Mouse (Mus musculus): ENCODE data around the gene Ppia.
"Not testable (repeated sequence)": the region's sequence is repeated elsewhere in the genome, so short reads cannot be mapped to it uniquely, and the experiment has no call there.

The Ppia gene

GRCm38 (mm10) chr11:6404699-6405566 lies 10.3 kb upstream of the Ppia start:
- no peak for DNase-seq (ENCODE audit: low read depth, low spot score)

GRCm38 (mm10) chr11:6405591-6406081 lies 9.6 kb upstream of the Ppia start:
- DNase-seq (ENCODE audit: low read depth, low spot score): no peak

- DNase-seq (ENCODE audit: low read depth, low spot score): no peak
Observed at GRCm38 (mm10) chr11:6406251-6407161, 8.7 kb upstream of the Ppia start.

- no peak for DNase-seq (ENCODE audit: low read depth, low spot score)
Observed at GRCm38 (mm10) chr11:6407162-6407621, 8.1 kb upstream of the Ppia start.

- DNase-seq (ENCODE audit: low read depth, low spot score): no peak
Observed at GRCm38 (mm10) chr11:6410050-6410602, 5.1 kb upstream of the Ppia start.

GRCm38 (mm10) chr11:6410755-6411154 lies 4.5 kb upstream of the Ppia start:
- DNase-seq (ENCODE audit: low read depth, low spot score): not testable (repeated sequence)

- DNase-seq (ENCODE audit: low read depth, low spot score): peak; percentile 51
Observed at GRCm38 (mm10) chr11:6411684-6412083, 3.6 kb upstream of the Ppia start.

GRCm38 (mm10) chr11:6413264-6413663 lies 2.0 kb upstream of the Ppia start:
- DNase-seq (ENCODE audit: low read depth, low spot score): no peak

GRCm38 (mm10) chr11:6415551-6416404 lies 535 bp downstream of the Ppia start:
- peak; percentile 93 for DNase-seq (ENCODE audit: low read depth, low spot score)

GRCm38 (mm10) chr11:6416405-6417034 lies 1.3 kb downstream of the Ppia start:
- DNase-seq (ENCODE audit: low read depth, low spot score): peak; percentile 60

GRCm38 (mm10) chr11:6417069-6417468 lies 1.8 kb downstream of the Ppia start:
- no peak for DNase-seq (ENCODE audit: low read depth, low spot score)

- no peak for DNase-seq (ENCODE audit: low read depth, low spot score)
Observed at GRCm38 (mm10) chr11:6417490-6417889, 2.2 kb downstream of the Ppia start.

GRCm38 (mm10) chr11:6418751-6419150 lies 3.5 kb downstream of the Ppia start:
- no peak for DNase-seq (ENCODE audit: low read depth, low spot score)

- not testable (repeated sequence) for DNase-seq (ENCODE audit: low read depth, low spot score)
Observed at GRCm38 (mm10) chr11:6419156-6419555, 3.9 kb downstream of the Ppia start.

GRCm38 (mm10) chr11:6420283-6420703 lies 5.0 kb downstream of the Ppia start:
- DNase-seq (ENCODE audit: low read depth, low spot score): no peak

- no peak for DNase-seq (ENCODE audit: low read depth, low spot score)
Observed at GRCm38 (mm10) chr11:6420722-6421350, 5.6 kb downstream of the Ppia start.

GRCm38 (mm10) chr11:6430186-6430585 lies 14.9 kb downstream of the Ppia start:
- DNase-seq (ENCODE audit: low read depth, low spot score): no peak

- DNase-seq (ENCODE audit: low read depth, low spot score): no peak
Observed at GRCm38 (mm10) chr11:6436442-6436841, 21.2 kb downstream of the Ppia start.

GRCm38 (mm10) chr11:6437667-6438066 lies 22.4 kb downstream of the Ppia start:
- no peak for DNase-seq (ENCODE audit: low read depth, low spot score)

GRCm38 (mm10) chr11:6440171-6440570 lies 24.9 kb downstream of the Ppia start:
- no peak for DNase-seq (ENCODE audit: low read depth, low spot score)
